Mouse (Mus musculus) limb, embryonic 14.5 days (tissue): Measurements from ENCODE around the gene Ica1. TPM values are rescaled to one million over a fixed set of nuclear protein-coding genes. Genes with fewer than 3 reads are reported as not detected.

Experiments used
- ATAC-seq: fragments of 200-750 bp; cut with Nextera tagmentation; 2 replicates; pipeline ENCODE4 v1.8.0; 2017; ENCODE audit warnings: low read depth, moderate number of reproducible peaks, moderate TSS enrichment; ENCODE audit not compliant: low FRiP score
- DNase-seq: peaks from one replicate; pipeline ENCODE4 v3.0.0-alpha.2; 2015; ENCODE audit warnings: low spot score
- H3K27ac ChIP-seq: fragments of 300-500 bp; sonication (generic); replicated peaks from 2 replicates; pipeline ENCODE4 v1.5.1; 2014; ENCODE audit warnings: low read depth, mild to moderate bottlenecking, low read length, moderate library complexity, mixed read lengths
- H3K27me3 ChIP-seq: fragments of 300-500 bp; sonication (generic); 2 replicates; pipeline ENCODE4 v1.6.1; 2014; ENCODE audit warnings: low read length, mixed read lengths; ENCODE audit not compliant: control insufficient read depth, insufficient read depth
- H3K36me3 ChIP-seq: fragments of 300-500 bp; sonication (generic); 2 replicates; pipeline ENCODE4 v1.6.1; 2014; ENCODE audit warnings: mild to moderate bottlenecking, low read length, moderate library complexity, mixed read lengths; ENCODE audit not compliant: control insufficient read depth, insufficient read depth
- H3K4me1 ChIP-seq: fragments of 300-500 bp; sonication (generic); 2 replicates; pipeline ENCODE4 v1.6.1; 2014; ENCODE audit warnings: antibody characterized with exemption, low read length, mixed read lengths; ENCODE audit not compliant: control insufficient read depth, insufficient read depth
- H3K4me2 ChIP-seq: fragments of 300-500 bp; sonication (generic); replicated peaks from 2 replicates; pipeline ENCODE4 v1.6.1; 2014; ENCODE audit warnings: low read depth, mild to moderate bottlenecking, low read length, moderate library complexity; ENCODE audit not compliant: severe bottlenecking
- H3K4me3 ChIP-seq: fragments of 300-500 bp; sonication (generic); replicated peaks from 2 replicates; pipeline ENCODE4 v1.5.1; 2014; ENCODE audit warnings: low read length
- H3K9ac ChIP-seq: fragments of 300-500 bp; sonication (generic); 2 replicates; pipeline ENCODE4 v1.6.1; 2014; ENCODE audit warnings: mild to moderate bottlenecking, low read depth, low read length, moderate library complexity; ENCODE audit not compliant: severe bottlenecking
- H3K9me3 ChIP-seq: fragments of 300-500 bp; sonication (generic); 2 replicates; pipeline ENCODE4 v1.6.1; 2016; ENCODE audit warnings: low read length; ENCODE audit not compliant: control insufficient read depth
- POLR2A ChIP-seq: fragments of 200-500 bp; IDR thresholded peaks from 2 replicates; pipeline ENCODE4 v1.8.0; 2012; ENCODE audit warnings: inconsistent platforms, mild to moderate bottlenecking, moderate library complexity, borderline replicate concordance; ENCODE audit not compliant: insufficient read depth, insufficient read length; ENCODE audit errors: extremely low read depth
- WGBS: fragments of 180-500 bp; shearing (Covaris S2); extraction: QIAGEN DNeasy Blood & Tissue Kit; methylation state at CpG from one replicate; pipeline ENCODE4 v1.1.7; 2014; 5-methylcytosine and 5-hydroxymethylcytosine counted together
- polyA plus RNA-seq, 2 experiments: library from polyadenylated mRNA; depleted of rRNA in 1 of 2; stranded (reverse) in 1 of 2; unstranded in 1 of 2; fragments of >200 nt; fragmentation: Nextera tagmentation in 1 of 2; extraction: Ambion mirVana in 1 of 2; gene quantifications; 2 replicates each; pipeline versions ENCODE4 v1.2.1 to v1.2.3; 2012 to 2014

Ica1 gene
- polyA plus RNA-seq, 2 experiments: 6.4 to 14.7 TPM

- Histone ChIP-seq H3K36me3 (no peaks in the 10 kb centered on the region), H3K9ac (no peak overlapping the region), H3K27ac (no peak overlapping the region), H3K27me3 (no peaks in the 10 kb centered on the region), H3K4me3 (no peak overlapping the region), H3K4me1 (no peaks in the 10 kb centered on the region), H3K9me3 (no peaks in the 10 kb centered on the region), H3K4me2 (no peak overlapping the region)
- ATAC-seq: no peak
- TF ChIP-seq POLR2A: no peak
- no peak for DNase-seq
- 76% methylated on average over 14 of the region's 14 CpGs for WGBS
Observed at GRCm38 (mm10) chr6:8686678-8687580, 91.4 kb downstream of the Ica1 start.

- 52% methylated on average over 10 of the region's 10 CpGs for WGBS
- no peaks in the 10 kb centered on the region for H3K27me3 ChIP-seq
- no peaks in the 10 kb centered on the region for H3K9me3 ChIP-seq
- H3K4me2 ChIP-seq: no peak overlapping the region
- no peak overlapping the region for H3K4me3 ChIP-seq
- no peak for TF ChIP-seq POLR2A
- DNase-seq (peak; percentile 22), ATAC-seq (peak; percentile 84)
- H3K9ac ChIP-seq: no peak overlapping the region
- H3K36me3 ChIP-seq: no peaks in the 10 kb centered on the region
- peak overlapping the region; percentile 59; the same call in 1 of the 2 replicates for H3K27ac ChIP-seq
- H3K4me1 ChIP-seq: no peaks in the 10 kb centered on the region
Observed at GRCm38 (mm10) chr6:8683379-8683778, 94.9 kb downstream of the Ica1 start.

- DNase-seq (no peak), ATAC-seq (no peak)
- Histone ChIP-seq H3K27ac (no peak overlapping the region), H3K9ac (no peak overlapping the region), H3K27me3 (no peaks in the 10 kb centered on the region), H3K4me2 (no peak overlapping the region), H3K4me1 (no peaks in the 10 kb centered on the region), H3K4me3 (no peak overlapping the region), H3K9me3 (no peaks in the 10 kb centered on the region), H3K36me3 (no peaks in the 10 kb centered on the region)
- 88% methylated on average over 8 of the region's 8 CpGs for WGBS
- TF ChIP-seq POLR2A: no peak
Observed at GRCm38 (mm10) chr6:8680931-8681330, 97.4 kb downstream of the Ica1 start.

- no peak overlapping the region for H3K27ac ChIP-seq
- no peak overlapping the region for H3K9ac ChIP-seq
- DNase-seq (no peak), ATAC-seq (no peak)
- H3K4me1 ChIP-seq: no peaks in the 10 kb centered on the region
- H3K27me3 ChIP-seq: no peaks in the 10 kb centered on the region
- H3K4me2 ChIP-seq: no peak overlapping the region
- TF ChIP-seq POLR2A: no peak
- 74% methylated on average over 4 of the region's 4 CpGs for WGBS
- H3K9me3 ChIP-seq: no peaks in the 10 kb centered on the region
- no peaks in the 10 kb centered on the region for H3K36me3 ChIP-seq
- H3K4me3 ChIP-seq: no peak overlapping the region
Observed at GRCm38 (mm10) chr6:8673013-8673412, 105.3 kb downstream of the Ica1 start.

GRCm38 (mm10) chr6:8669343-8669742, 108.9 kb downstream of the Ica1 start:
- H3K4me1 ChIP-seq: 0 out of 2 replicates have a peak, but pooled peaks cover 3% of the 10 kb centered on the region
- no peak for ATAC-seq
- no peak for DNase-seq
- no peak overlapping the region for H3K27ac ChIP-seq
- no peak overlapping the region for H3K9ac ChIP-seq
- H3K9me3 ChIP-seq: no peaks in the 10 kb centered on the region
- no peaks in the 10 kb centered on the region for H3K36me3 ChIP-seq
- 76% methylated on average over 4 of the region's 4 CpGs for WGBS
- no peak overlapping the region for H3K4me2 ChIP-seq
- no peaks in the 10 kb centered on the region for H3K27me3 ChIP-seq
- TF ChIP-seq POLR2A: no peak
- H3K4me3 ChIP-seq: no peak overlapping the region
